Mouse (Mus musculus): ENCODE data around the gene Fez1. TPM values are rescaled to one million over a fixed set of nuclear protein-coding genes. Genes with fewer than 3 reads are reported as not detected.
A peak's percentile ranks its signal among the peaks of the same experiment; 100 is the strongest.

Gene Fez1
- total RNA-seq, 2 experiments from 2014 or later: 301 to 329 TPM

- DNase-seq (ENCODE audit: extremely low spot score in 1 of 2, low spot score in 1 of 2): peak; percentile 34 to 54
Observed at GRCm38 (mm10) chr9:36833043-36833881, 11.6 kb downstream of the Fez1 start.

GRCm38 (mm10) chr9:36833914-36834313, 12.2 kb downstream of the Fez1 start:
- no peak for DNase-seq (ENCODE audit: extremely low spot score in 1 of 2, low spot score in 1 of 2)

GRCm38 (mm10) chr9:36846346-36846745, 24.7 kb downstream of the Fez1 start:
- no peak for DNase-seq (ENCODE audit: extremely low spot score in 1 of 2, low spot score in 1 of 2)

DNA sequence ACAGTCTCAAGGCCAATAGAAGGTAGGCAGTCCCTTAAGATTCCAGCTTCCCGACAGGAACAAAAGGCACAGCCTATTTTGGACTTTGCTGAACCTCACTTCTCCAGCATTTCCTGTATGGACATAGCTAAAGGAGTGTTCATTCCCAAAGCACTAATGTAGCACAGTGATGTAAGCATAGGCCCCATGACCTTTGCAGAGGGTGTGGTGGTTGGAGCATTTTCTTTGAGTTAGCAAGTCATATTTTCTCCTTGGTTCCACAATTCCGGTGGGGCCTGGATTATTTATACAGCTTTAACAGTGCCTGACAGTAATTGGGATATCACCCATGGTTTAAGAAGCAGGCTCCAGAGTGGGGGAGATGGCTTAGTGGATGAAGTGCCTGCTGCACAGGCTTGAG, 27.0 kb downstream of the Fez1 start:
- no peak for DNase-seq (ENCODE audit: extremely low spot score in 1 of 2, low spot score in 1 of 2)

- no peak for DNase-seq (ENCODE audit: extremely low spot score in 1 of 2, low spot score in 1 of 2)
Observed at GRCm38 (mm10) chr9:36850091-36850490, 28.4 kb downstream of the Fez1 start.

GRCm38 (mm10) chr9:36852175-36852574, 30.5 kb downstream of the Fez1 start:
- DNase-seq (ENCODE audit: extremely low spot score in 1 of 2, low spot score in 1 of 2): no peak

DNA sequence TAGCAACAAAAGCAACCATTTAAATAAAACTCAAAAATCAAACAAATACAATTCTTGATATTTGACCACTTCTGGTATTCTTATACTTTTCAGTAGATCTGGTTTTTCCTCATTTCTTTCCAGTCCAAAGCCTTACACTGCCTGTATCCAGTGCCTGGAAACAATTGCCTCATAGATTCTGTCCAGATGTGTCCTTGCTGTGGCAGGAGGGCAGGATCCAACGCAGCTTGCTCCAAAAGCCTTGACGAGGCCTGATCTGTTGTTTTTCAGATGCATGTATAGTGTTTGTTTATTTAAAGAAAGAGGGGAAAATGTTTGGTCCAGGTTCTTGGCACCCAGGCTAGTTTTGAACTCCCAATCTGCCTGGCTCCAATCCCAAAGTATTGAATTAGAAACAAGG, 34.7 kb downstream of the Fez1 start:
- DNase-seq (ENCODE audit: extremely low spot score in 1 of 2, low spot score in 1 of 2): no peak

DNA sequence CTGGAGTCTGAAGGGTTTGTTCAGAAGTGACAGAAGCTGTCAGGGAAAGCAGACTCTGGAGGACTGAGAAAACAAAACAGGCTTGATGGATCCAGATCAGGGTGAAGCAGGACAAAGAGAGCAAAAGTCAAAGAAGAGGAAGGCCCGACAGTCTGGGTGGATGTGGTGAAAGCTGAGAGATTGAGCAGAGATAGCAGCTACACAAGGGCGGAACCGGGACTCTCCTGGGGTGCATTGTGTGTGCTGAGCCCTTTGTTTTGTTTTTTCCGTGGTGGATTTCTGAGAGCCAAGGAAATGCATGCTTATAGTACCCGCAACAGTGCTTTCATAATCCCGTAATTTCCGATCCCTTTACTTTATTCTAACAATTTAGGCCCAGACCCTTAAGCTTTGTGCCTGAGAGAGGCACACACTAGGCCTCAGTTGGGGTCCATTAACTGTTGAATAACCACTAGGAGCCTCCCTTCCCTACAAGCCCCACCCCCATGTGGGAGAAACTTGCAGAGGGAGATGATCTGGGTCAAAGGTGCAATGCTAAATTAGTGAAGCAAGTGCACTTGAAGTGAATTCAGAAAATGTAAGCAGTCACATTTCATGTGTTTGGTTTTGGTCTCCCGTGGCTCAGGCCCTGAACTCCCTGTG, 35.9 kb downstream of the Fez1 start:
- DNase-seq (ENCODE audit: extremely low spot score in 1 of 2, low spot score in 1 of 2): no peak

- no peak for DNase-seq (ENCODE audit: extremely low spot score in 1 of 2, low spot score in 1 of 2)
Observed at GRCm38 (mm10) chr9:36858677-36859076, 37.0 kb downstream of the Fez1 start.

DNA sequence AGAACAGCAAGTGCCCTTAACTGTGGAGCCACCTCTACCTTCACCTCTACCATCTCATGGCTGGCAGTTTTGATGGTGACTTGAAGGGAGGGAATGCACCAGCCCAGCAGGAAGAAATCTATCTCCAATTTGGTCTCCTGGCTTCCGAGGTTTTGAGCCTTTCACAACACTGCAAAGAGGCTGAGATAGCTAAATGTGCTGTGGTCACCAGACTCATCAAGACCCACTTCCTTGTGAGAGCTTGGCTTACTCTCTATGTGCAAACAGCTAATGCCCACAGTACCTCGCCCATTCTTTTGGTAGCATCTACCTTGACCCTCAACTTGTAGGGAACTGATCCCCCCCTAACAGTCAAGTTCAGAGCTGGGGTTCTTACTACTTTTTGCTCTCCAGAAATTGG, 40.9 kb downstream of the Fez1 start:
- DNase-seq (ENCODE audit: extremely low spot score in 1 of 2, low spot score in 1 of 2): no peak

GRCm38 (mm10) chr9:36863694-36864093, 42.0 kb downstream of the Fez1 start:
- no peak for DNase-seq (ENCODE audit: extremely low spot score in 1 of 2, low spot score in 1 of 2)

DNA sequence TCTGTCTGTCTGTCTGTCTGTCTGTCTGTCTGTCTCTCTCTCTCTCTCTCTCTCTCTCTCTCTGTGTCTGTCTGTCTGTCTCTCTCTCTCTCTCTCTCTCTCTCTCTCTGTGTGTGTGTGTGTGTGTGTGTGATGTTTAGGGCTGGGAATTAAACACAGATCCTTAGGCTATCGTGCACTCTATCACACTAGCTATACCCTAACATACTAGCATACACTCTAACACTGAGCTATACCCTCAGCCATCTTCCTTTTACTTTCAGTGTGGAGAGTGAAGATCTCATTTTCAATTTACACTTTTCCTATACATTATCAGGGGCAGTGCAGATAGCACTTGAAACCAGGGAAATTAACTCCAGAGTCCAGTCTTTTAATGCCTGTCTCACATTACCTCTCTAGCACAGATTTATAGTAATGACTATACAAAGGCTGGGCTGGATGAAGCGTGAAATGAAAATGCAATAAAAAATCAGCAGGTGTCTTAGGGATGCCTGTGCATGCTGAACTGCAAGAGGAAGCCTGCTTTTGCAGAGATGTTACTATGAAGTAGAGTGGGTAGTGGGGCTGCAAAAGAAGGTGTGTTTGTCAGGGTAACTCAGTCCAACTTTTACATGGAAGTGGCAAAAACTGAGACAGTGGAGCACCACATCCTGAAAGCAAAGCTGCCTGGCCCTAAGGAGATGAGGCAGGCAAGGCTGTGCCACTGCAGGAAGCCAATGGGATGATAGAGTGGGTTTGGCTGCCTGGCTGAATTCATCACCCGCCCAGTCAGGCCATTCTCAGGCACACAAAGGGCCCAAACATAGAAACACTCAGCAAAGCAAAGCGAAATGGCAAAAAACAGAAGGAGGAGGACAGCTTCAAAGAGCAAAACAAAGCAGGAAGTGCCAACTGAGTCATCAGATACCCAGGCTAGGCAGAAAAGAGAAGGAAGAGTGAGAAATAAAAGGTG, 43.5 kb downstream of the Fez1 start:
- DNase-seq (ENCODE audit: extremely low spot score in 1 of 2, low spot score in 1 of 2): no peak

- no peak for DNase-seq (ENCODE audit: extremely low spot score in 1 of 2, low spot score in 1 of 2)
Observed at GRCm38 (mm10) chr9:36868662-36869061, 47.0 kb downstream of the Fez1 start.

GRCm38 (mm10) chr9:36870263-36870662, 48.6 kb downstream of the Fez1 start:
- DNase-seq (ENCODE audit: extremely low spot score in 1 of 2, low spot score in 1 of 2): no peak

DNA sequence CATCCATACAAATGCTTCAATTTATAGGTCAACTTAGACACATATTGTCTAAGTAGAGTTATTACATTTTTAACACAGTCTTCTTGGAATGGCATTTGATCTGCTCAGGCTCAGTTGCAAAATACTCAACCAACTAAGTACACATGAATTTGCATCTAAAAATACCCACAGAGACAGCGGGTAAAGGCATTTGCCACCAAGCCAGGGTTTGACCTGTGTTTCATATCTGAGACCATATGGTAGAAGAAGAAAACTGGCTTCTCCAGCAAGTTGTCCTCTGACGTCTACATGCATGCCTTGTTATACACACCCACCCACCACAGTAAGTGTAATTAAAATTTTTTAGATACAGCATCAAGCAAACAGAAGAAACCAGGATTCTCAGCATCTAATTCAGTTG, 52.1 kb downstream of the Fez1 start:
- no peak for DNase-seq (ENCODE audit: extremely low spot score in 1 of 2, low spot score in 1 of 2)

DNA sequence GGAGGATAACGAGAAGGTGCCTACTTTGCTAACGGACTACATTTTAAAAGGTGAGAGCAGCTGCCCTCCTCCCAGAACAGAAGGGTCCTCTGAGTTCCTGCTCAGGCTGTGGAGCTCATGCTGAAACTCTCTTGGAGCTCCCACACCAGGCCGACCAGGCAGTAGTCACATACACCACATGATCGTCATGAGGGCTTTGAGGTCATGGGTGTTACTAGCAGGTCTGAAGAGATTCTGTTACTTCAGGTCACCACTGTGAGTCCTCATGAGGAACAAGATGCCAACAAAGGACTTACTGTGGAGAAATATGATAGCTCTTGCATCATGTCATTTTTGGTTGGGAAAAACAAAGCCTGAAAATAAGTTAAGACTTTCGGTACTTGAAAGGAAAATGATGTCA, 54.6 kb downstream of the Fez1 start:
- no peak for DNase-seq (ENCODE audit: extremely low spot score in 1 of 2, low spot score in 1 of 2)

GRCm38 (mm10) chr9:36876787-36877186, 55.1 kb downstream of the Fez1 start:
- DNase-seq (ENCODE audit: extremely low spot score in 1 of 2, low spot score in 1 of 2): no peak

GRCm38 (mm10) chr9:36881615-36882014, 60.0 kb downstream of the Fez1 start:
- no peak for DNase-seq (ENCODE audit: extremely low spot score in 1 of 2, low spot score in 1 of 2)

DNA sequence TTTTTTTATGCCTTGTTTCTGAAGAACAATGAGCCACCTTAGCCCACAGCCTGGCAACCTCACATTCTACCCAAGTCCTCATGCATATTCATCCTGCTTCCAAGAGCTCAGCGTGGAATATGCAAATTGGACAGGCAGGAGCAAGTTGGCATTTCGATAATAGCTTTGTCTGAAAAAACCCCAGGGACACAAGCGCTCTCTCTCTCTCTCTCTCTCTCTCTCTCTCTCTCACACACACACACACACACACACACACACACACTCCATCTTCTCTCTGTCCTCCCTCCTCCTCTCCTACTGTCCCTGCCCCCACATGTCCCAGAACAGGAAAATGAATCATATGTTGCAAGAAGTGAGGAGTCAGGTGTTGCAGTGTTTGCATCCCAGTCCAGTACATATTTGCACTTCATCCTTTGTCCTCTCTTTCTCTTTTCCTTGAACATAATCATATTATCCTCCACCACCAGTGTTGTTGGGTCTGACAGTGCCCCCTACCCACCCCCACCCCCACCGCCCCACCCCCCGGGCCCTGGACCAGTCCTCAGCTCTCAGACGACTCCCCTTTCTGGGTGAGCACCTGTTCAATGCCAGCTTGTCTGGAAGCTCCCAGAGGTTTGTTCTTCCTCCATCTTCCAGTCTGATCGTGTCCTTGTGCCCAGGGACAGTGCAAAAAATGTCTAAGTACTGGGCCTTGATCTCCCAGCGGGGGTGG, 60.5 kb downstream of the Fez1 start:
- no peak for DNase-seq (ENCODE audit: extremely low spot score in 1 of 2, low spot score in 1 of 2)

DNA sequence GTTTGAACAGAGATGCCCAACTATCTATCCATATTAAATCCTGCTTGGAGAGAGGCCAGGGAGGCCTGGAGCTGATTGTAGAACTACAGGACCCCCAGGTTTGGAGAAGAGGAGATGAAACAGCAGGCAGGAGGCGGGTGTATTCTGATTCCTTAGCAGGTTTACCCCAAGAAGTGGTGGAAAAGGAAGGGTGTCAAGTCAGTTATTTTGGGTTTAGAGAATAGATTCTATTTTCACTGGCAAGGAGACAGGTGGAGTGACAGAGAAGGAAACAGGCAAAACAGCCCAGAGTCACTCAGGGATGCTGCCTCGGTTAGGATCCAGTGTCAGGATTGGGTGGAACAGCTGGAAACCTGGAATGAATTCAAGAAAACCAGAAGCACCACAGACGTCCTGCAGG, 61.9 kb downstream of the Fez1 start:
- DNase-seq (ENCODE audit: extremely low spot score in 1 of 2, low spot score in 1 of 2): no peak
